Mouse (Mus musculus): Measurements from ENCODE around the gene Cdv3. TPM values are rescaled to one million over a fixed set of nuclear protein-coding genes. Genes with fewer than 3 reads are reported as not detected.

The Cdv3 gene
- polyA plus RNA-seq, 1 experiment from 2014 or later = 123 TPM

DNA sequence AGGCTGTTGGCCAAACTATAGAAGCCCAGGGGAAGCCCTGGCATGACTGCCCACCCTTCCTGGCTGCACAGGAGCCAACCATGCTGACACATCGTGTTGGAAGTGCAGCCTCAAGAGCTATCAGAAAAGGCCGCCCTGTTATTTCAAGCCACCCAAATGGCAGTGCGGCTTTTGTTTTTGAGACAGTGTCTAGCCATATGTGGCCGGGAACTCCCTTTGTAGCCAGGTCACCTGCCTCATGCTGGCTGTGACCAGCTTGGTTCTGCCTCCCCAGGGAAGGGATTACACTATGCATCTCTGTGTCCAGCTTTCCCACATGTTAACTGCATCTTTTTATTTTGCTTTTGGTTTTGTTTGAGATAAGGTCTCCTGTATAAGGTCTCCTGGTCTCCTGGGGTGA lies 14.9 kb upstream of the Cdv3 start:
- no peaks in the 10 kb centered on the region for H3K36me3 ChIP-seq (ENCODE audit: control insufficient read depth, insufficient read depth, low read length)
- ATAC-seq (ENCODE audit: insufficient number of reproducible peaks, low FRiP score, low TSS enrichment, low read depth) = no peak

DNA sequence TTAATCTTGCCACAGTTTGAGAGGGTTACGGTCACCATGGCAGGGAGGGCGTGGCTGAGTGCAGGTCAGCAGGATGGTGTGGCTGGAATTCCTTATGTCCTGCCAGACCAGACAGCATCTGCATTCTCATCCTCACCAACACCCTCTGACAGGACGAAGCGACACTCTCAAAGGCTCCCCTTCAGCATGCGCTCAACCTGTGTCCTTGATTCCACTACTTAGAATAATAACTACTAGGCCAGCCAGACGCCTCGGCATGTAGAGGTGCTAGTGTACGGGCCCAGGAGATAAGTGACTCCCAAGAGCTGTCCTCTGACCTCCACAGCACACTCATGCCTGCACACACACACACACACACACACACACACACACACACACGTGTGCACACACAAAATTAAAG lies 13.6 kb upstream of the Cdv3 start:
- H3K9me3 ChIP-seq (ENCODE audit: control insufficient read depth, low read length) = no peaks in the 10 kb centered on the region
- H3K36me3 ChIP-seq (ENCODE audit: control insufficient read depth, insufficient read depth, low read length) = no peaks in the 10 kb centered on the region
- H3K27me3 ChIP-seq (ENCODE audit: control insufficient read depth, insufficient read depth, low read length) = no peaks in the 10 kb centered on the region
- H3K4me1 ChIP-seq (ENCODE audit: control insufficient read depth, insufficient read depth, low read length) = no peaks in the 10 kb centered on the region
- H3K9ac ChIP-seq (ENCODE audit: low read length) = no peak overlapping the region
- DNase-seq (ENCODE audit: low spot score) (no peak), ATAC-seq (ENCODE audit: insufficient number of reproducible peaks, low FRiP score, low TSS enrichment, low read depth) (no peak)
- 64% methylated on average over 9 of the region's 9 CpGs for WGBS
- no peak overlapping the region for H3K4me2 ChIP-seq (ENCODE audit: low read depth, severe bottlenecking)
- H3K4me3 ChIP-seq (ENCODE audit: low read depth, low read length) = no peak overlapping the region
- no peak overlapping the region for H3K27ac ChIP-seq (replicated peaks; ENCODE audit: low read depth, low read length)

More for the DNA sequence above, 14.9 kb upstream of the Cdv3 start:
- Histone ChIP-seq H3K9me3 (ENCODE audit: control insufficient read depth, low read length) (no peaks in the 10 kb centered on the region), H3K4me2 (ENCODE audit: low read depth, severe bottlenecking) (no peak overlapping the region), H3K4me3 (ENCODE audit: low read depth, low read length) (no peak overlapping the region), H3K27ac (replicated peaks; ENCODE audit: low read depth, low read length) (no peak overlapping the region), H3K9ac (ENCODE audit: low read length) (no peak overlapping the region), H3K4me1 (ENCODE audit: control insufficient read depth, insufficient read depth, low read length) (no peaks in the 10 kb centered on the region), H3K27me3 (ENCODE audit: control insufficient read depth, insufficient read depth, low read length) (no peaks in the 10 kb centered on the region)
- 95% methylated on average over 4 of the region's 4 CpGs for WGBS
- no peak for DNase-seq (ENCODE audit: low spot score)

- WGBS = 60% methylated on average over 10 of the region's 10 CpGs
- ATAC-seq (ENCODE audit: insufficient number of reproducible peaks, low FRiP score, low TSS enrichment, low read depth) (0 out of 2 replicates have a peak, but pooled peaks have one; percentile 24), DNase-seq (ENCODE audit: low spot score) (no peak)
- no peak overlapping the region for H3K4me3 ChIP-seq (ENCODE audit: low read depth, low read length)
- no peak overlapping the region for H3K27ac ChIP-seq (replicated peaks; ENCODE audit: low read depth, low read length)
- H3K9ac ChIP-seq (ENCODE audit: low read length) = no peak overlapping the region
- no peaks in the 10 kb centered on the region for H3K36me3 ChIP-seq (ENCODE audit: control insufficient read depth, insufficient read depth, low read length)
- H3K27me3 ChIP-seq (ENCODE audit: control insufficient read depth, insufficient read depth, low read length) = no peaks in the 10 kb centered on the region
- H3K9me3 ChIP-seq (ENCODE audit: control insufficient read depth, low read length) = no peaks in the 10 kb centered on the region
- no peaks in the 10 kb centered on the region for H3K4me1 ChIP-seq (ENCODE audit: control insufficient read depth, insufficient read depth, low read length)
- H3K4me2 ChIP-seq (ENCODE audit: low read depth, severe bottlenecking) = no peak overlapping the region
Observed at GRCm38 (mm10) chr9:103378686-103379085, 13.0 kb upstream of the Cdv3 start.

GRCm38 (mm10) chr9:103376346-103377320 lies 11.0 kb upstream of the Cdv3 start:
- no peak overlapping the region for H3K9ac ChIP-seq (ENCODE audit: low read length)
- H3K4me2 ChIP-seq (ENCODE audit: low read depth, severe bottlenecking) = no peak overlapping the region
- H3K9me3 ChIP-seq (ENCODE audit: control insufficient read depth, low read length) = no peaks in the 10 kb centered on the region
- 67% methylated on average over 7 of the region's 7 CpGs for WGBS
- no peak overlapping the region; the same call in 1 of the 2 replicates for H3K27ac ChIP-seq (replicated peaks; ENCODE audit: low read depth, low read length)
- H3K27me3 ChIP-seq (ENCODE audit: control insufficient read depth, insufficient read depth, low read length) = no peaks in the 10 kb centered on the region
- DNase-seq (ENCODE audit: low spot score) (no peak), ATAC-seq (ENCODE audit: insufficient number of reproducible peaks, low FRiP score, low TSS enrichment, low read depth) (no peak)
- no peak overlapping the region for H3K4me3 ChIP-seq (ENCODE audit: low read depth, low read length)
- no peaks in the 10 kb centered on the region for H3K4me1 ChIP-seq (ENCODE audit: control insufficient read depth, insufficient read depth, low read length)
- no peaks in the 10 kb centered on the region for H3K36me3 ChIP-seq (ENCODE audit: control insufficient read depth, insufficient read depth, low read length)

- Histone ChIP-seq H3K4me1 (ENCODE audit: control insufficient read depth, insufficient read depth, low read length) (no peaks in the 10 kb centered on the region), H3K27ac (replicated peaks; ENCODE audit: low read depth, low read length) (no peak overlapping the region), H3K9me3 (ENCODE audit: control insufficient read depth, low read length) (no peaks in the 10 kb centered on the region), H3K9ac (ENCODE audit: low read length) (no peak overlapping the region), H3K36me3 (ENCODE audit: control insufficient read depth, insufficient read depth, low read length) (no peaks in the 10 kb centered on the region), H3K4me3 (ENCODE audit: low read depth, low read length) (no peak overlapping the region), H3K27me3 (ENCODE audit: control insufficient read depth, insufficient read depth, low read length) (no peaks in the 10 kb centered on the region), H3K4me2 (ENCODE audit: low read depth, severe bottlenecking) (no peak overlapping the region)
- no peak for DNase-seq (ENCODE audit: low spot score)
- WGBS = 74% methylated on average over 5 of the region's 5 CpGs
- no peak for ATAC-seq (ENCODE audit: insufficient number of reproducible peaks, low FRiP score, low TSS enrichment, low read depth)
Observed at GRCm38 (mm10) chr9:103372271-103373010, 6.8 kb upstream of the Cdv3 start.

GRCm38 (mm10) chr9:103369951-103370350 lies 4.3 kb upstream of the Cdv3 start:
- ATAC-seq (ENCODE audit: insufficient number of reproducible peaks, low FRiP score, low TSS enrichment, low read depth) (no peak), DNase-seq (ENCODE audit: low spot score) (no peak)
- H3K4me2 ChIP-seq (ENCODE audit: low read depth, severe bottlenecking) = no peak overlapping the region
- no peaks in the 10 kb centered on the region for H3K36me3 ChIP-seq (ENCODE audit: control insufficient read depth, insufficient read depth, low read length)
- H3K27me3 ChIP-seq (ENCODE audit: control insufficient read depth, insufficient read depth, low read length) = no peaks in the 10 kb centered on the region
- WGBS = 88% methylated on average over 4 of the region's 4 CpGs
- H3K9me3 ChIP-seq (ENCODE audit: control insufficient read depth, low read length) = no peaks in the 10 kb centered on the region
- H3K27ac ChIP-seq (replicated peaks; ENCODE audit: low read depth, low read length) = no peak overlapping the region
- no peak overlapping the region for H3K4me3 ChIP-seq (ENCODE audit: low read depth, low read length)
- H3K4me1 ChIP-seq (ENCODE audit: control insufficient read depth, insufficient read depth, low read length) = peaks cover 6% of the 10 kb centered on the region; the same call in 1 of the 2 replicates
- H3K9ac ChIP-seq (ENCODE audit: low read length) = no peak overlapping the region

GRCm38 (mm10) chr9:103366356-103366755 lies 716 bp upstream of the Cdv3 start:
- H3K9ac ChIP-seq (ENCODE audit: low read length) = peak overlapping the region; percentile 53; the same call in 1 of the 2 replicates
- ATAC-seq (ENCODE audit: insufficient number of reproducible peaks, low FRiP score, low TSS enrichment, low read depth) (no peak), DNase-seq (ENCODE audit: low spot score) (no peak)
- no peaks in the 10 kb centered on the region for H3K9me3 ChIP-seq (ENCODE audit: control insufficient read depth, low read length)
- peak overlapping the region; percentile 15; the same call in 1 of the 2 replicates for H3K4me3 ChIP-seq (ENCODE audit: low read depth, low read length)
- no peak overlapping the region; the same call in 1 of the 2 replicates for H3K27ac ChIP-seq (replicated peaks; ENCODE audit: low read depth, low read length)
- WGBS = 67% methylated on average over 9 of the region's 9 CpGs
- no peaks in the 10 kb centered on the region for H3K27me3 ChIP-seq (ENCODE audit: control insufficient read depth, insufficient read depth, low read length)
- H3K4me2 ChIP-seq (ENCODE audit: low read depth, severe bottlenecking) = peak overlapping the region; percentile 36
- H3K36me3 ChIP-seq (ENCODE audit: control insufficient read depth, insufficient read depth, low read length) = no peaks in the 10 kb centered on the region
- peaks cover 8% of the 10 kb centered on the region; the same call in 1 of the 2 replicates for H3K4me1 ChIP-seq (ENCODE audit: control insufficient read depth, insufficient read depth, low read length)

- DNase-seq (ENCODE audit: low spot score) (peak; percentile 68), ATAC-seq (ENCODE audit: insufficient number of reproducible peaks, low FRiP score, low TSS enrichment, low read depth) (peak; percentile 20; the same call in 1 of the 2 replicates)
- Histone ChIP-seq H3K4me3 (ENCODE audit: low read depth, low read length) (peak overlapping the region; percentile 90), H3K36me3 (ENCODE audit: control insufficient read depth, insufficient read depth, low read length) (no peaks in the 10 kb centered on the region; the same call in 1 of the 2 replicates), H3K27me3 (ENCODE audit: control insufficient read depth, insufficient read depth, low read length) (no peaks in the 10 kb centered on the region), H3K27ac (replicated peaks; ENCODE audit: low read depth, low read length) (peak overlapping the region; percentile 96), H3K4me2 (ENCODE audit: low read depth, severe bottlenecking) (peak overlapping the region; percentile 80), H3K9me3 (ENCODE audit: control insufficient read depth, low read length) (no peaks in the 10 kb centered on the region), H3K9ac (ENCODE audit: low read length) (peak overlapping the region; percentile 95), H3K4me1 (ENCODE audit: control insufficient read depth, insufficient read depth, low read length) (peaks cover 8% of the 10 kb centered on the region; the same call in 1 of the 2 replicates)
- 3% methylated on average over 81 of the region's 94 CpGs for WGBS
Observed at GRCm38 (mm10) chr9:103364601-103365289, 895 bp downstream of the Cdv3 start.
